Mouse (Mus musculus): ENCODE results near the gene Rapsn.

GRCm38 (mm10) chr2:91019911-91020310 is 15.5 kb upstream of the Rapsn start:
- TF ChIP-seq CTCF (IDR thresholded peaks at IDR 0.05; ENCODE audit: low read depth) = no peak
- no peak for TF ChIP-seq EP300 (IDR thresholded peaks at IDR 0.05; ENCODE audit: low read depth)
